Comparison of ENCODE assay signal across 7 mouse cellular contexts in the genomic region with DNA sequence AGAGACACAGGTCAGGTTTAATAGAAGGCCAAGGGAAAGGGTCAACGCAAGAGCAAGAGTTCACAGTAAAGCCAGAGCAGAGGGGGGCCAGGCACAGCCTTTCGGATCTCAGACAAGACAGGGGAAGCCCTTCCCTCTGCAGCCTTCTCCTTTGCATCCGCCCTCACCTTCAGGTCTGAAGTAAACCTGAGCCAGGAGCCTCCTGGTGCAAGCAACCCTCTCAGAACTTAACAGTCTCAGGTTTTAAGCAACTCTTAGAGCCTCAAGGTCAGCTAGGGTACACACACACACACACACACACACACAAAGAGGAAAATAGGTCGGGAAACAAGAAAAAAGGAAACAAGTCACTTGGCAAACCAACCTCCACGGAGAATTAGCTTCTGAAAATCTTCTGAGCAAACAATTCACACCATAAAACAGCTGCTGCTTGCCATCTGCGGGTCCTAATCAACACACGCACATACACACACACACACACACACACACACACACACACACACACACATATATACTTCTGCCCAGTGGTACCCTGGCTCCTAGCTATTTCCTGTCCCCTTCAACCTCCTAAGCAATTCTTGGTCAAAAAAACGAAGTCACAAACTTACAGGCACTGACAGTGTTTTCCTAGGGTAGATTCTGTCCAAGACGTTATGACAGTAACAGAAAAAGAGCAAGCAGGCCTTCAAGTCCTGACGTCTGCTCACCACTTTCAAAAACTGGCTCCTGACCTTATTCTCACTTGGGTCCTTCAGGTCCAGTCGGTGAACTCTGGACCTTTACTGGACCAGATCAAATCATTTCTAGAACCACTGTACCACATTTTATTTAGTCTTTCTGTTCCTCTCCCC.
DNase-seq lines count a peak whose midpoint lies in the region; ATAC-seq and TF ChIP-seq lines count a peak whose summit lies in the region.

No protein-coding gene starts in this region.

- no peak for ATAC-seq in heart, postnatal 0 days (ENCODE audit: insufficient read depth, low read depth)

- DNase-seq in ES-CJ7 (ENCODE audit: low read depth, low spot score) = peak; percentile 11
- DNase-seq in embryo, embryonic 10.5 days (ENCODE audit: low spot score) = peak; percentile 46
- DNase-seq in heart, postnatal 0 days (ENCODE audit: low spot score) = no peak
- DNase-seq in kidney, postnatal 14 days = peak; percentile 35
- peak; percentile 29 for DNase-seq in neural tube, embryonic 10.5 days (ENCODE audit: extremely low spot score, low spot score)
- no peak for DNase-seq in urinary bladder, adult 18-20 months (ENCODE audit: low spot score in 2 of 2)
- DNase-seq in cerebellum, adult 11 months = no peak

- H3K27ac ChIP-seq in heart, postnatal 0 days (ENCODE audit: low read depth) = peak overlapping the region; percentile 91

- no peaks in the 10 kb centered on the region for H3K36me3 ChIP-seq in heart, postnatal 0 days (replicated peaks; ENCODE audit: control insufficient read depth, insufficient read depth, low read length)

- H3K27me3 ChIP-seq in heart, postnatal 0 days (ENCODE audit: control insufficient read depth, insufficient read depth, low read length) = no peaks in the 10 kb centered on the region

- H3K9ac ChIP-seq in heart, postnatal 0 days (replicated peaks; ENCODE audit: low read depth, low read length) = 0 out of 2 replicates have a peak overlapping the region, but pooled peaks have one; percentile 49

- 35% methylated on average over 11 of the region's 11 CpGs for WGBS in heart, postnatal 0 days

- no peaks in the 10 kb centered on the region for H3K9me3 ChIP-seq in heart, postnatal 0 days (replicated peaks; ENCODE audit: control insufficient read depth, low read length)

- H3K4me3 ChIP-seq in heart, postnatal 0 days (ENCODE audit: low read depth, low read length) = peak overlapping the region; percentile 42; the same call in 1 of the 2 replicates

- peaks cover 23% of the 10 kb centered on the region for H3K4me1 ChIP-seq in heart, postnatal 0 days (ENCODE audit: control insufficient read depth, insufficient read depth)

- TF ChIP-seq CTCF in heart, postnatal 0 days (IDR thresholded peaks at IDR 0.05; ENCODE audit: low read depth) = no peak

- H3K4me2 ChIP-seq in heart, postnatal 0 days (ENCODE audit: low read depth, low read length) = peak overlapping the region; percentile 64

- TF ChIP-seq EP300 in heart, postnatal 0 days (IDR thresholded peaks at IDR 0.05; ENCODE audit: low read depth) = no peak

Comparison
In these comparisons a context has a peak if more than half of its experiments do, and no peak if none do; other contexts are left out.
1. DNase-seq: peak in ES-CJ7 (single experiment), embryo, embryonic 10.5 days (single experiment), kidney, postnatal 14 days (single experiment) and neural tube, embryonic 10.5 days (single experiment); none in heart, postnatal 0 days (single experiment), urinary bladder, adult 18-20 months (0 of 2) and cerebellum, adult 11 months (single experiment).